20 mouse cellular contexts compared by ENCODE assay signal in genomic region chr2:4566260-4566955, GRCm38 (mm10).
DNase-seq lines count a peak whose midpoint lies in the region; ATAC-seq lines count a peak whose summit lies in the region.
"Had no signal": no experiment of that assay in that cellular context is flagged by ENCODE, and none has a peak within 500 bp of the region (broad histone marks: within the 10 kb centered on the region; RNA-seq: fewer than 3 reads in every experiment).

No protein-coding gene starts in this region.

- H3K4me2 ChIP-seq in heart, embryonic 15.5 days, result no peak overlapping the region
- H3K4me2 ChIP-seq in lung, embryonic 15.5 days, result peak overlapping the region; percentile 7
- H3K4me2 ChIP-seq in liver, embryonic 15.5 days, result 0 out of 2 replicates have a peak overlapping the region, but pooled peaks have one; percentile 0
- H3K4me2 ChIP-seq: forebrain, embryonic 13.5 days; heart, embryonic 11.5 days; midbrain, embryonic 13.5 days had no signal

- intact Hi-C loops in heart, postnatal 25 days (cut with DNase I), result no loop called here

- DNase-seq in heart, postnatal 25 days (ENCODE audit: low spot score), result no peak
- DNase-seq in lung, postnatal 10 days, result no peak
- no peak for DNase-seq in spleen, postnatal 36 days (ENCODE audit: low spot score in 2 of 2)
- DNase-seq in right cerebral cortex, adult 2 months (ENCODE audit: low spot score in 2 of 2), result no peak
- DNase-seq: adrenal gland, postnatal 14 days; B cell, adult 2 months; cerebellum, adult 8-10 months; gastrocnemius, postnatal 25 days; kidney, adult 18-20 months; kidney, postnatal 36 days; retina, postnatal 1 day; thymus, postnatal 14 days had no signal

- no peaks in the 10 kb centered on the region for H3K9me3 ChIP-seq in heart, embryonic 15.5 days (replicated peaks)
- no peaks in the 10 kb centered on the region for H3K9me3 ChIP-seq in lung, embryonic 15.5 days
- H3K9me3 ChIP-seq in liver, embryonic 15.5 days (replicated peaks), result no peaks in the 10 kb centered on the region
- H3K9me3 ChIP-seq in megakaryocyte, embryonic 14.5 days, result no peaks in the 10 kb centered on the region
- H3K9me3 ChIP-seq: forebrain, embryonic 13.5 days; midbrain, embryonic 13.5 days had no signal

- no peak for ATAC-seq in heart, embryonic 15.5 days (replicated peaks; ENCODE audit: insufficient number of reproducible peaks, insufficient read depth, low FRiP score, low read depth)
- ATAC-seq in lung, embryonic 15.5 days (ENCODE audit: borderline replicate concordance, extremely low read depth, low FRiP score, low TSS enrichment), result peak; percentile 69; the same call in 1 of the 2 replicates
- ATAC-seq in liver, embryonic 15.5 days (ENCODE audit: insufficient read depth), result no peak
- ATAC-seq: forebrain, embryonic 13.5 days; midbrain, embryonic 13.5 days had no signal

- H3K4me1 ChIP-seq in heart, embryonic 15.5 days (replicated peaks), result peaks cover 64% of the 10 kb centered on the region
- peaks cover 86% of the 10 kb centered on the region for H3K4me1 ChIP-seq in lung, embryonic 15.5 days
- peaks cover 96% of the 10 kb centered on the region for H3K4me1 ChIP-seq in liver, embryonic 15.5 days (replicated peaks)
- peaks cover 99% of the 10 kb centered on the region for H3K4me1 ChIP-seq in megakaryocyte, embryonic 14.5 days

- no peak overlapping the region for H3K9ac ChIP-seq in heart, embryonic 15.5 days
- no peak overlapping the region for H3K9ac ChIP-seq in lung, embryonic 15.5 days
- no peak overlapping the region for H3K9ac ChIP-seq in liver, embryonic 15.5 days
- H3K9ac ChIP-seq: forebrain, embryonic 13.5 days; liver, embryonic 14.5 days; midbrain, embryonic 13.5 days had no signal

- H3K4me3 ChIP-seq in heart, embryonic 15.5 days, result no peak overlapping the region
- no peak overlapping the region for H3K4me3 ChIP-seq in lung, embryonic 15.5 days
- no peak overlapping the region for H3K4me3 ChIP-seq in liver, embryonic 15.5 days (replicated peaks)
- H3K4me3 ChIP-seq in megakaryocyte, embryonic 14.5 days (replicated peaks), result peak overlapping the region; percentile 53
- H3K4me3 ChIP-seq: forebrain, embryonic 13.5 days; midbrain, embryonic 13.5 days had no signal

- 82% methylated on average over 4 of the region's 4 CpGs for WGBS in heart, embryonic 15.5 days
- 71% methylated on average over 4 of the region's 4 CpGs for WGBS in lung, embryonic 15.5 days
- 87% methylated on average over 4 of the region's 4 CpGs for WGBS in liver, embryonic 15.5 days (ENCODE audit: insufficient replicate concordance)

- H3K36me3 ChIP-seq in heart, embryonic 15.5 days, result peaks cover 15% of the 10 kb centered on the region
- H3K36me3 ChIP-seq in lung, embryonic 15.5 days, result peaks cover 21% of the 10 kb centered on the region
- peaks cover 84% of the 10 kb centered on the region for H3K36me3 ChIP-seq in liver, embryonic 15.5 days (replicated peaks)
- peaks cover 89% of the 10 kb centered on the region for H3K36me3 ChIP-seq in megakaryocyte, embryonic 14.5 days (replicated peaks; ENCODE audit: low read length)

- peak overlapping the region; percentile 34; the same call in 1 of the 2 replicates for H3K27ac ChIP-seq in heart, embryonic 15.5 days
- H3K27ac ChIP-seq in lung, embryonic 15.5 days, result peak overlapping the region; percentile 90
- H3K27ac ChIP-seq in liver, embryonic 15.5 days (replicated peaks), result peak overlapping the region; percentile 68
- H3K27ac ChIP-seq: forebrain, embryonic 13.5 days; liver, embryonic 14.5 days; midbrain, embryonic 13.5 days had no signal

- no peaks in the 10 kb centered on the region for H3K27me3 ChIP-seq in heart, embryonic 15.5 days
- H3K27me3 ChIP-seq in lung, embryonic 15.5 days, result no peaks in the 10 kb centered on the region
- H3K27me3 ChIP-seq in liver, embryonic 15.5 days, result no peaks in the 10 kb centered on the region
- no peaks in the 10 kb centered on the region for H3K27me3 ChIP-seq in megakaryocyte, embryonic 14.5 days (replicated peaks)
- H3K27me3 ChIP-seq: forebrain, embryonic 13.5 days; midbrain, embryonic 13.5 days had no signal

Comparison
In these comparisons a context has a peak if more than half of its experiments do, and no peak if none do; other contexts are left out.
1. H3K27ac ChIP-seq: peak in every context shown above with its lines; median percentile 90 in lung, embryonic 15.5 days; 68 in liver, embryonic 15.5 days; 34 in heart, embryonic 15.5 days.